Mouse (Mus musculus) midbrain, embryonic 14.5 days (tissue): ENCODE measurements at regions not wholly inside any gene's neighbourhood (a gene's known extent, or its start where the extent isn't known, plus 50 kb on each side); places are given as distances from the start of the nearest gene placed in this dataset.
A peak's percentile ranks its signal among the peaks of the same experiment; 100 is the strongest.
"Not testable (repeated sequence)": the region's sequence is repeated elsewhere in the genome, so short reads cannot be mapped to it uniquely, and the experiment has no call there.

Source experiments
- ATAC-seq: fragments of 200-750 bp; cut with Nextera tagmentation; 2 replicates; pipeline ENCODE4 v1.8.0; 2017; ENCODE audit warnings: moderate number of reproducible peaks, moderate library complexity; ENCODE audit not compliant: low FRiP score, low TSS enrichment
- DNase-seq: peaks from one replicate; pipeline ENCODE4 v3.0.0-alpha.2; 2015
- H3K27ac ChIP-seq: fragments of 300-500 bp; sonication (generic); replicated peaks from 2 replicates; pipeline ENCODE4 v1.5.1; 2014; ENCODE audit warnings: mild to moderate bottlenecking, low read depth, low read length, moderate library complexity
- H3K27me3 ChIP-seq: fragments of 300-500 bp; sonication (generic); 2 replicates; pipeline ENCODE4 v1.6.1; 2014; ENCODE audit warnings: low read length, control low read depth, mixed read lengths; ENCODE audit not compliant: control insufficient read depth, insufficient read depth
- H3K36me3 ChIP-seq: fragments of 300-500 bp; sonication (generic); 2 replicates; pipeline ENCODE4 v1.6.1; 2014; ENCODE audit warnings: low read length, control low read depth; ENCODE audit not compliant: control insufficient read depth, insufficient read depth
- H3K4me1 ChIP-seq: fragments of 300-500 bp; sonication (generic); 2 replicates; pipeline ENCODE4 v1.6.1; 2014; ENCODE audit warnings: mild to moderate bottlenecking, antibody characterized with exemption, low read length, control low read depth; ENCODE audit not compliant: control insufficient read depth, insufficient read depth
- H3K4me2 ChIP-seq: fragments of 300-500 bp; sonication (generic); 2 replicates; pipeline ENCODE4 v1.6.1; 2014; ENCODE audit warnings: mild to moderate bottlenecking, low read length, moderate library complexity
- H3K4me3 ChIP-seq: fragments of 300-500 bp; sonication (generic); replicated peaks from 2 replicates; pipeline ENCODE4 v1.5.1; 2014; ENCODE audit warnings: low read depth, low read length
- H3K9ac ChIP-seq: fragments of 300-500 bp; sonication (generic); replicated peaks from 2 replicates; pipeline ENCODE4 v1.6.1; 2014; ENCODE audit warnings: mild to moderate bottlenecking, low read length, moderate library complexity
- H3K9me3 ChIP-seq: fragments of 300-500 bp; sonication (generic); 2 replicates; pipeline ENCODE4 v1.6.1; 2016; ENCODE audit warnings: low read length, control low read depth, mixed read lengths; ENCODE audit not compliant: control insufficient read depth
- whole genome bisulfite sequencing: fragments of 180-500 bp; shearing (Covaris S2); extraction: QIAGEN DNeasy Blood & Tissue Kit; methylation state at CpG from one replicate; pipeline ENCODE4 v1.1.7; 2014; 5-methylcytosine and 5-hydroxymethylcytosine counted together

- Histone ChIP-seq H3K27me3 (no peaks in the 10 kb centered on the region), H3K9me3 (no peaks in the 10 kb centered on the region), H3K4me3 (no peak overlapping the region), H3K4me1 (no peaks in the 10 kb centered on the region), H3K4me2 (no peak overlapping the region), H3K27ac (no peak overlapping the region), H3K9ac (no peak overlapping the region), H3K36me3 (no peaks in the 10 kb centered on the region)
- WGBS = 48% methylated on average over 2 of the region's 2 CpGs
- no peak for DNase-seq
- no peak for ATAC-seq
Measured at GRCm38 (mm10) chr8:100101957-100102356, 685.7 kb upstream of the Cdh8 start.

GRCm38 (mm10) chr8:100072059-100072729 is 655.9 kb upstream of the Cdh8 start:
- Histone ChIP-seq H3K4me1 (no peaks in the 10 kb centered on the region), H3K27me3 (no peaks in the 10 kb centered on the region), H3K27ac (no peak overlapping the region), H3K9ac (no peak overlapping the region), H3K4me3 (no peak overlapping the region), H3K4me2 (no peak overlapping the region), H3K9me3 (no peaks in the 10 kb centered on the region), H3K36me3 (no peaks in the 10 kb centered on the region)
- WGBS = 90% methylated on average over 5 of the region's 5 CpGs
- ATAC-seq (no peak), DNase-seq (no peak)

- no peak for ATAC-seq
- Histone ChIP-seq H3K4me2 (no peak overlapping the region), H3K4me1 (no peaks in the 10 kb centered on the region), H3K4me3 (no peak overlapping the region), H3K27ac (no peak overlapping the region), H3K36me3 (no peaks in the 10 kb centered on the region), H3K27me3 (no peaks in the 10 kb centered on the region), H3K9ac (no peak overlapping the region), H3K9me3 (no peaks in the 10 kb centered on the region)
- WGBS = 88% methylated on average over 1 of the region's 1 CpGs
- DNase-seq = no peak
Measured at GRCm38 (mm10) chr8:100069761-100070160, 653.5 kb upstream of the Cdh8 start.

DNA sequence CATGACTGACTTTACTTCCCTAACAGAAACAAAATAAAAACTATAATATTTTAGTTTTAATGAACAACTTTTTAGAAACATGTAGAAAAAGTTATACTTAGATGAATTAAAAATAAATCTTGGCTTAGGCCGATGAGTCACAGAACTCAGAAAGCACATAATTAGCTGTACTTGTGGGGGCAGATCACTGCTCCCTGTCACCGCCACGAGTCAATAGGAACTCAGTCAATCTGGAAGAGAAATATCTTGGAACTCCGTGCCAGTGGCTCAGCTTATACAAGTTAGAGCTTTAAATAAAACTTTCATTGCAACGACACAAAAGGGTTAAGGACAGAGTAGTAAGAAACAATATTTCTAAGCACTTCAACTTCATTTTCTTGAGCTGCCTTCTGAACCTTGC is 622.7 kb upstream of the Cdh8 start:
- Histone ChIP-seq H3K27me3 (no peaks in the 10 kb centered on the region), H3K9ac (no peak overlapping the region), H3K9me3 (no peaks in the 10 kb centered on the region), H3K27ac (no peak overlapping the region), H3K4me3 (no peak overlapping the region), H3K4me2 (no peak overlapping the region), H3K4me1 (no peaks in the 10 kb centered on the region), H3K36me3 (no peaks in the 10 kb centered on the region)
- no peak for DNase-seq
- 78% methylated on average over 5 of the region's 5 CpGs for WGBS
- no peak for ATAC-seq

DNA sequence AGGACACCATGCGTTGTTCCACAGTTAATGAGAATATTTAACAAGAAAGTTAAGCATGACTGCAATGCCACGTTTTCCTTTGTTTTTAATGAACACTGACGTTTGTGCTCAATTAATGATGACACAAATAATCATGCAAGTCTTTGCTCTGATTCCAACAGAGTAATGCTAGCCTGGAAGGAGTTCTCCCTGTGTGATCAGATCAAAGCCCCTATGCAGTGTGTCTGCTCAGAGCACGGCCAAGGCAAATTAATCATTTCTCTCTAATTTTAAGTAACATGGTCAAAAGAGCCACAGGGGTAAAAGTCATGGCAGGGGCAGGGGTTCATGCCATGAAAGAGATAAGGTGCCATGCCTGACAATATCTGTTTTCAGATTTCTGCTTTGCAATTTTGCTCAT is 618.2 kb upstream of the Cdh8 start:
- Histone ChIP-seq H3K4me3 (no peak overlapping the region), H3K9me3 (no peaks in the 10 kb centered on the region), H3K27me3 (no peaks in the 10 kb centered on the region), H3K36me3 (no peaks in the 10 kb centered on the region), H3K4me2 (no peak overlapping the region), H3K4me1 (no peaks in the 10 kb centered on the region), H3K27ac (no peak overlapping the region), H3K9ac (no peak overlapping the region)
- WGBS = 57% methylated on average over 4 of the region's 4 CpGs
- DNase-seq (peak; percentile 37), ATAC-seq (no peak)

- H3K27me3 ChIP-seq, H3K4me1 ChIP-seq, H3K36me3 ChIP-seq, H3K9ac ChIP-seq, H3K4me3 ChIP-seq, H3K4me2 ChIP-seq, H3K27ac ChIP-seq, DNase-seq, ATAC-seq, H3K9me3 ChIP-seq: not testable (repeated sequence)
- WGBS = 98% methylated on average over 23 of the region's 23 CpGs
Measured at GRCm38 (mm10) chr8:100030358-100030757, 614.1 kb upstream of the Cdh8 start.

DNA sequence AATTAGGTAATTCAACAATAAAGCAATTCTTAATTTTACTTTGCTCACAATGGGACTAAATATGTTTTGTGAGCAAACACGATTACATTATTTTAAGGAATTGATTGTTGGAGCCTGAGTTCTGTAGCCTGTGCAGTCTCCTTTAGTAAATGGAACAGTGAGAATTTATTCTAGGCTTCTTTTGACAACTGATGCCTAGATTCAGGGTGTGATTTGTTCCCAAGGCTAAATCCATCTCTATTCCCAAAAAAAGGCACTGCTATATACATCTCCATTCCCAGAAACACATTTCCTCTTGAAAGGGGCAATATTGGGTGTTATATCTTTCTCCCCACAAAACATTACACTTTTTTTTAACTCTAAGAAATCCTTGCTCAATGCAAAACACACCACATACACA is 599.4 kb upstream of the Cdh8 start:
- no peaks in the 10 kb centered on the region for H3K4me1 ChIP-seq
- 82% methylated on average over 1 of the region's 1 CpGs for WGBS
- ATAC-seq (no peak), DNase-seq (no peak)
- no peak overlapping the region for H3K4me2 ChIP-seq
- H3K9ac ChIP-seq = no peak overlapping the region
- H3K4me3 ChIP-seq = no peak overlapping the region
- no peaks in the 10 kb centered on the region for H3K36me3 ChIP-seq
- H3K27me3 ChIP-seq = no peaks in the 10 kb centered on the region
- no peaks in the 10 kb centered on the region for H3K9me3 ChIP-seq
- H3K27ac ChIP-seq = no peak overlapping the region

DNA sequence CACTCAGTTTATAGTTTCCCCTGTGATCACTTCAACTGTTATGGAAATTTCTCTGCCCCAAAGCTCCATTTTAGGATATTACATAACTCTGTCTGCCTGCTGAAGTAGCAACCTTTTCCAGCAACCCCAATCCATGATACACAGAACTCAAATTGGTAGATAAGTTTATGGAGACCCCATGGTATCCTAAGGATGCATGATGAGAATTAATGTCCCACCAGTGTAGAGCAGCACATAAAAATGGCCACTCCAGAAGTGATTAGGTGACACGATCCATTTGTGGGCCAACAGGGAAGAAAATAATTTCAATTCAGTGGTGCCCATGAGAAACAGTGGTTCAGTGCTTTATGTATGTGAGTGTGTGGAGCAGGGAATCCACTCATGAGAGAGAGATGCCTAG is 583.3 kb upstream of the Cdh8 start:
- H3K4me2 ChIP-seq = no peak overlapping the region
- no peaks in the 10 kb centered on the region for H3K9me3 ChIP-seq
- WGBS = 95% methylated on average over 1 of the region's 1 CpGs
- DNase-seq = no peak
- H3K36me3 ChIP-seq = no peaks in the 10 kb centered on the region
- no peak overlapping the region for H3K4me3 ChIP-seq
- no peak overlapping the region for H3K9ac ChIP-seq
- no peaks in the 10 kb centered on the region for H3K27me3 ChIP-seq
- no peak overlapping the region for H3K27ac ChIP-seq
- no peaks in the 10 kb centered on the region for H3K4me1 ChIP-seq
- no peak for ATAC-seq

GRCm38 (mm10) chr8:99983696-99984095 is 567.4 kb upstream of the Cdh8 start:
- no peak overlapping the region for H3K4me2 ChIP-seq
- no peaks in the 10 kb centered on the region for H3K9me3 ChIP-seq
- no peaks in the 10 kb centered on the region for H3K27me3 ChIP-seq
- no peak for DNase-seq
- H3K9ac ChIP-seq = no peak overlapping the region
- ATAC-seq = no peak
- no peaks in the 10 kb centered on the region for H3K4me1 ChIP-seq
- H3K36me3 ChIP-seq = no peaks in the 10 kb centered on the region
- H3K27ac ChIP-seq = no peak overlapping the region
- 86% methylated on average over 5 of the region's 5 CpGs for WGBS
- no peak overlapping the region for H3K4me3 ChIP-seq
